Mouse (Mus musculus) neural tube, embryonic 12.5 days (tissue): ENCODE data around the gene Acp5. TPM values are rescaled to one million over a fixed set of nuclear protein-coding genes. Genes with fewer than 3 reads are reported as not detected.
"Not testable (repeated sequence)": the region's sequence is repeated elsewhere in the genome, so short reads cannot be mapped to it uniquely, and the experiment has no call there.

ENCODE experiments used
- ATAC-seq: fragments of 200-750 bp; cut with Nextera tagmentation; 2 replicates; pipeline ENCODE4 v1.8.0; 2017; ENCODE audit warnings: low read depth, mild to moderate bottlenecking, moderate TSS enrichment, moderate library complexity; ENCODE audit not compliant: low FRiP score
- H3K27ac ChIP-seq: fragments of 300-500 bp; sonication (generic); 2 replicates; pipeline ENCODE4 v1.5.1; 2016
- H3K27me3 ChIP-seq: fragments of 300-500 bp; sonication (generic); replicated peaks from 2 replicates; pipeline ENCODE4 v1.6.1; 2016; ENCODE audit warnings: mild to moderate bottlenecking
- H3K36me3 ChIP-seq: fragments of 300-500 bp; sonication (generic); 2 replicates; pipeline ENCODE4 v1.6.1; 2016; ENCODE audit warnings: mild to moderate bottlenecking
- H3K4me1 ChIP-seq: fragments of 300-500 bp; sonication (generic); 2 replicates; pipeline ENCODE4 v1.6.1; 2016
- H3K4me2 ChIP-seq: fragments of 300-500 bp; sonication (generic); replicated peaks from 2 replicates; pipeline ENCODE4 v1.6.1; 2016; ENCODE audit warnings: mild to moderate bottlenecking
- H3K4me3 ChIP-seq: fragments of 300-500 bp; sonication (generic); 2 replicates; pipeline ENCODE4 v1.5.1; 2016
- H3K9ac ChIP-seq: fragments of 300-500 bp; sonication (generic); 2 replicates; pipeline ENCODE4 v1.6.1; 2016; ENCODE audit warnings: mild to moderate bottlenecking
- H3K9me3 ChIP-seq: fragments of 300-500 bp; sonication (generic); 2 replicates; pipeline ENCODE4 v1.6.1; 2016; ENCODE audit warnings: mild to moderate bottlenecking
- WGBS: fragments of 180-500 bp; shearing (Covaris S2); methylation state at CpG from one replicate; pipeline ENCODE4 v1.1.7; 2016; 5-methylcytosine and 5-hydroxymethylcytosine counted together
- polyA plus RNA-seq: library from polyadenylated mRNA; unstranded; fragments of >200 nt; fragmentation: Nextera tagmentation; extraction: Ambion mirVana; gene quantifications from 2 replicates; pipeline ENCODE4 v1.2.1, GENCODE M21; 2016

Acp5 gene
- polyA plus RNA-seq, 1 experiment from 2014 or later, result 5.2 TPM

- Histone ChIP-seq H3K27ac (peak within 1 kb of the TSS; percentile 64), H3K27me3 (peaks cover 6% of the 10 kb centered on the region; the same call in 1 of the 2 replicates), H3K4me1 (peaks cover 11% of the 10 kb centered on the region), H3K9ac (peak within 1 kb of the TSS; percentile 82), H3K4me2 (peak within 1 kb of the TSS; percentile 75), H3K4me3 (peak within 1 kb of the TSS; percentile 60), H3K9me3 (no peaks in the 10 kb centered on the region), H3K36me3 (peaks cover 3% of the 10 kb centered on the region; the same call in 1 of the 2 replicates)
- 1% methylated on average over 65 of the region's 65 CpGs for WGBS
- ATAC-seq, result peak; percentile 97
Observed at GRCm38 (mm10) chr9:22156497-22157245, 21.2 kb upstream of the Acp5 start, which contains the start of gene Pigyl. TSS of gene Pigyl (plus strand) at chr9:22156846.

- Histone ChIP-seq H3K4me3 (no peak overlapping the region), H3K36me3 (peaks cover 3% of the 10 kb centered on the region; the same call in 1 of the 2 replicates), H3K4me1 (peaks cover 11% of the 10 kb centered on the region), H3K9me3 (no peaks in the 10 kb centered on the region), H3K9ac (no peak overlapping the region), H3K27me3 (peaks cover 6% of the 10 kb centered on the region; the same call in 1 of the 2 replicates), H3K4me2 (0 out of 2 replicates have a peak overlapping the region, but pooled peaks have one; percentile 8), H3K27ac (no peak overlapping the region)
- 0 out of 2 replicates have a peak, but pooled peaks have one; percentile 3 for ATAC-seq
- WGBS, result 28% methylated on average over 10 of the region's 10 CpGs
Observed at GRCm38 (mm10) chr9:22155614-22156013, 20.1 kb upstream of the Acp5 start.

GRCm38 (mm10) chr9:22153810-22154209 is 18.3 kb upstream of the Acp5 start:
- Histone ChIP-seq H3K4me2 (no peak overlapping the region), H3K4me3 (no peak overlapping the region), H3K36me3 (peaks cover 3% of the 10 kb centered on the region; the same call in 1 of the 2 replicates), H3K9ac (no peak overlapping the region), H3K4me1 (peaks cover 11% of the 10 kb centered on the region), H3K9me3 (no peaks in the 10 kb centered on the region), H3K27me3 (peaks cover 6% of the 10 kb centered on the region; the same call in 1 of the 2 replicates), H3K27ac (no peak overlapping the region)
- no peak for ATAC-seq
- 93% methylated on average over 3 of the region's 3 CpGs for WGBS

DNA sequence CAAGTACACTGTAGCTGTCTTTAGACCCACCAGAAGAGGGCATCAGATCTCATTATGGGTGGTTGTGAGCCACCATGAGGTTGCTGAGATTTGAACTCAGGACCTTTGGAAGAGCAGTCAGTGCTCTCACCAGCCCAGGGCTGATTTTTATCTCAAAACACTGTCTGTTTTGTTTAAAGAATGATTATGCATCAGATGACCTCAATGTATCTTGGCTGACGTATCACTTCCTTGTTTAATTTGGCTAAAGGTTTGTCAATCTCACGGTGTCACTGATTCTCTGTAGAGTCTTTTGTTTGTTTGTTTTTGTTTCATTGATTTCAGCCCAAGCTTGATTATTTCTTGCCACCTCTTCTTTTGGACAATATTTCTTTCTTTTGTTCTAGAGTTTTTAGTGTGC is 15.4 kb upstream of the Acp5 start:
- H3K4me2 ChIP-seq, result no peak overlapping the region
- H3K9ac ChIP-seq, result no peak overlapping the region
- WGBS, result 93% methylated on average over 2 of the region's 2 CpGs
- no peaks in the 10 kb centered on the region for H3K4me1 ChIP-seq
- H3K27ac ChIP-seq, result no peak overlapping the region
- H3K4me3 ChIP-seq, result no peak overlapping the region
- no peaks in the 10 kb centered on the region for H3K9me3 ChIP-seq
- H3K27me3 ChIP-seq, result no peaks in the 10 kb centered on the region
- ATAC-seq, result no peak
- H3K36me3 ChIP-seq, result no peaks in the 10 kb centered on the region

DNA sequence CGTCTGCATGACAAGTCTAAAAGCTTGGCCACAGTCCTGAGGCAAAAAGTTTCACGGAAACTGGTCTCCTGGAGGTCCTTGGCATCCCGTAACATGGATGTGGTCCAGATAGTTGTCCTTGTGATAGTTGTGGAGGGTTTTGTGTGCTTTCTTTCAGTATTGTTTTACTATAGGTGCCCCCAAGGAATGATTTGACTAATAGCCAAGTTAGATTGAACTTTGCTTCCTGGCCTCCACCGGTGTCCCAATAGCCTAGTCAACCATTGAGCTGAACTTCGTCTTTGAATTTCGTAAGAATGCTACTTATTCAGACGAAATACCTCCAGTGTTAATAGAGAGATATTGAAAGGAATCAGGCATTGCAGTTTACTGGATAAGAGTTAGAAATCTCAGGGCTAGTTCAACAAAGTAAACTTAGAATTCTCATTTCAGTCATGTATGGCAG is 14.8 kb upstream of the Acp5 start:
- H3K27me3 ChIP-seq, H3K4me2 ChIP-seq, H3K4me1 ChIP-seq, H3K9ac ChIP-seq, ATAC-seq, H3K9me3 ChIP-seq, H3K27ac ChIP-seq, H3K4me3 ChIP-seq, H3K36me3 ChIP-seq: not testable (repeated sequence)
- 84% methylated on average over 7 of the region's 7 CpGs for WGBS

- 80% methylated on average over 20 of the region's 20 CpGs for WGBS
- no peaks in the 10 kb centered on the region for H3K27me3 ChIP-seq
- no peak overlapping the region for H3K27ac ChIP-seq
- ATAC-seq, result no peak
- no peak overlapping the region for H3K9ac ChIP-seq
- H3K4me3 ChIP-seq, result no peak overlapping the region
- no peak overlapping the region for H3K4me2 ChIP-seq
- H3K4me1 ChIP-seq, result no peaks in the 10 kb centered on the region
- H3K9me3 ChIP-seq, result no peaks in the 10 kb centered on the region
- H3K36me3 ChIP-seq, result no peaks in the 10 kb centered on the region
Observed at GRCm38 (mm10) chr9:22149426-22150248, 14.1 kb upstream of the Acp5 start.

DNA sequence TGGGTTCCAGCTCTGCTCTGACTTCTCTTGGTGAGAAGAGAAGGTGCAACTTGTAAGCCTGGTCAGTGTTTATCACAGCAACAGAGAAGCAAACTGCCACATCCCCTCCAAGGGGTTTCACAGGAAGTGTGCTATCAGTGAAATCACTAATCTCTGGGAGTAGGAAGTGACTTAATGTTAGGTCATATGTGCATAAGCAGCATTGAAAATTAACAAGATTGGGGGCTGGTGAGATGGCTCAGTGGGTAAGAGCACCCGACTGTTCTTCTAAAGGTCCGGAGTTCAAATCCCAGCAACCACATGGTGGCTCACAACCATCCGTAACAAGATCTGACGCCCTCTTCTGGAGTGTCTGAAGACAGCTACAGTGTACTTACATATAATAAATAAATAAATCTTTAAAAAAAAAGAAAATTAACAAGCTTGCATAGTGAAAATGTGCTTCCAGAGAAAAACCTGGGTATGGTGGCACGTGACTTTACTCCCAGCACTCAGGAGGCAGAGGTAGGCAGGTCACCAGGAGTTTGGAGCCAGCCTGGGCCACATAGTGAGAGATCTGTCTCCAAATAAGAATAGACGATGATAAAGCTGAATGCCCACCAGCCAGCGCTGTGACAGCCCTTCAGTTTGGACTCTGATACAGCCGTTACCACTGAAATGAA is 8.9 kb upstream of the Acp5 start:
- Histone ChIP-seq H3K9ac (no peak overlapping the region), H3K4me1 (no peaks in the 10 kb centered on the region), H3K4me3 (no peak overlapping the region), H3K36me3 (no peaks in the 10 kb centered on the region), H3K27me3 (no peaks in the 10 kb centered on the region), H3K27ac (no peak overlapping the region), H3K4me2 (no peak overlapping the region), H3K9me3 (no peaks in the 10 kb centered on the region)
- WGBS, result 85% methylated on average over 8 of the region's 8 CpGs
- no peak for ATAC-seq

DNA sequence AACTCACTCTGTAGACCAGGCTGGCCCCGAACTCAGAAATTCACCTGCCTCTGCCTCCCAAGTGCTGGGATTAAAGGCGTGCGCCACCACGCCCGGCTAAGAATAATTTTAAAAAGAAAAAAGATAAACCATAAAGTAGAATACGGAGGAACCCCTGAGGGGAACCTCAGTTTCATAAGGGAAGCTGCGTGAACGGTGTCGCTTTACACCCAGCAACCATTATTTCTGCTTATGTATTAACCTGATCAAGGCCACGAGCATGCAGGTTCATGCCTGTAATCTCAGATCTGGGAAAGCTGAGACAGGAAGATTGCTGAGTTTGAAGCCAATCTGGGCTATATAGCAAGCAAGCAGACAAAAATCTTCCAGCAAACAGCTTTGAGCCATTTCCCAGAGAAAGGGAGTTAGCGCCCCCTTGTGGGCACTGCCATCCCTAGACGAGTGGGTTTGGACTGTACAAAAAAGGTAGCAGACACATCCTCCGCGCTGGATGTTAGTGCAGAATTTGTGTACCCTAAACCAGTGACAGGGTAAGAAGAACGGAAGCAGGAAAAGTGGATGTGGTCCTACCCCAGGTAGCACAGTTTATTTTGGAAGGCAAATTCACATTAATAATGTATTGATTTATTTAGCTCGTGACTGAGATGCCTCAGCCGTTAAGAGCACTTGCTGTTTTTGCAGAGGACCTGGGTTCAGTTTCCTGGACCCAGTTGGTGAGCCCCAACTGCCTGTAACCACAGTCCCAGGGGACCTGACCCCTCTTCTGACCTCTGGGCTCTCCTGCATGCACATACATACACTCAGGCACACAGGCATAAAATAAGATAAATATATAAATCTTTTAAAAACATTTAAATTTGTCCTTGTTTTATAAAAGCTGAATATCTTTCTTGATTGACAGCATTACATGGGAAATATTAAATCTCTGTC is 7.9 kb upstream of the Acp5 start:
- Histone ChIP-seq H3K4me1 (no peaks in the 10 kb centered on the region), H3K36me3 (no peaks in the 10 kb centered on the region), H3K27me3 (no peaks in the 10 kb centered on the region), H3K27ac (no peak overlapping the region), H3K4me2 (no peak overlapping the region), H3K9me3 (no peaks in the 10 kb centered on the region), H3K4me3 (no peak overlapping the region), H3K9ac (no peak overlapping the region)
- WGBS, result 58% methylated on average over 17 of the region's 17 CpGs
- peak; percentile 65; the same call in 1 of the 2 replicates for ATAC-seq

DNA sequence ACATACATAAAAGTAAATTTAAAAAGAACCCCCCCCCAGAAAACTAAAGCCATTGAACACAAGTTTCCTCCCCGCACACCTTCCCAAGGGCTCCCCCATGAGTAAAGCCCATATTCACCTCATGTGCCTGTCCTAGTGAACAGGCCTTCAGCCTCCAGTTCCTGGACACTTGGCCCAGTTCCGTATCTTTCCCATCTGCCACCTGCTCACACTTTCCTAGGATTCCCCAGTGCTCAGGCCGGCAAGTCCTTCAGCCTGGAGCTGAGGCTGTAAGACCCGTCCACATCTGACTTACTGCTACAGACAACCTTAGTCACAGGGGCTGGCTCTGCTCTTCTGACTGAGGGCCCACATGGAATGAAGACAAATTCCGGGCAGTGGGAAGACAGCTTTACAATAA is 4.2 kb upstream of the Acp5 start:
- no peak overlapping the region for H3K9ac ChIP-seq
- peaks cover 12% of the 10 kb centered on the region for H3K4me1 ChIP-seq
- H3K27me3 ChIP-seq, result 0 out of 2 replicates have a peak, but pooled peaks cover 5% of the 10 kb centered on the region
- ATAC-seq, result no peak
- no peaks in the 10 kb centered on the region for H3K36me3 ChIP-seq
- H3K4me3 ChIP-seq, result no peak overlapping the region
- WGBS, result 89% methylated on average over 5 of the region's 5 CpGs
- no peak overlapping the region for H3K4me2 ChIP-seq
- no peak overlapping the region for H3K27ac ChIP-seq
- no peaks in the 10 kb centered on the region for H3K9me3 ChIP-seq

GRCm38 (mm10) chr9:22138480-22138879 is 3.0 kb upstream of the Acp5 start:
- Histone ChIP-seq H3K4me1 (peaks cover 12% of the 10 kb centered on the region), H3K9ac (no peak overlapping the region), H3K27ac (no peak overlapping the region), H3K4me2 (no peak overlapping the region), H3K36me3 (no peaks in the 10 kb centered on the region), H3K27me3 (0 out of 2 replicates have a peak, but pooled peaks cover 5% of the 10 kb centered on the region), H3K9me3 (no peaks in the 10 kb centered on the region), H3K4me3 (no peak overlapping the region)
- no peak for ATAC-seq
- WGBS, result 20% methylated on average over 2 of the region's 2 CpGs
